Mouse (Mus musculus) embryonic facial prominence, embryonic 13.5 days (tissue): ENCODE measurements around the gene Nrn1l. TPM values are rescaled to one million over a fixed set of nuclear protein-coding genes. Genes with fewer than 3 reads are reported as not detected.

Experiments
- ATAC-seq: fragments of 200-750 bp; cut with Nextera tagmentation; 2 replicates; pipeline ENCODE4 v1.8.0; 2017; ENCODE audit warnings: low read depth; ENCODE audit not compliant: insufficient number of reproducible peaks, insufficient read depth, low FRiP score, low TSS enrichment
- H3K27ac ChIP-seq: fragments of 300-500 bp; sonication (generic); 2 replicates; pipeline ENCODE4 v1.5.1; 2015; ENCODE audit warnings: moderate library complexity, mild to moderate bottlenecking, inconsistent platforms
- H3K27me3 ChIP-seq: fragments of 300-500 bp; sonication (generic); 2 replicates; pipeline ENCODE4 v1.6.1; 2015; ENCODE audit warnings: mild to moderate bottlenecking, inconsistent platforms
- H3K36me3 ChIP-seq: fragments of 300-500 bp; sonication (generic); 2 replicates; pipeline ENCODE4 v1.6.1; 2015; ENCODE audit warnings: mild to moderate bottlenecking, inconsistent platforms
- H3K4me1 ChIP-seq: fragments of 300-500 bp; sonication (generic); 2 replicates; pipeline ENCODE4 v1.6.1; 2015; ENCODE audit warnings: inconsistent platforms
- H3K4me2 ChIP-seq: fragments of 300-500 bp; sonication (generic); 2 replicates; pipeline ENCODE4 v1.6.1; 2015; ENCODE audit warnings: moderate library complexity, mild to moderate bottlenecking, inconsistent platforms
- H3K4me3 ChIP-seq: fragments of 300-500 bp; sonication (generic); 2 replicates; pipeline ENCODE4 v1.5.1; 2015; ENCODE audit warnings: mild to moderate bottlenecking, inconsistent platforms
- H3K9ac ChIP-seq: fragments of 300-500 bp; sonication (generic); 2 replicates; pipeline ENCODE4 v1.6.1; 2015; ENCODE audit warnings: mild to moderate bottlenecking, inconsistent platforms
- H3K9me3 ChIP-seq: fragments of 300-500 bp; sonication (generic); 2 replicates; pipeline ENCODE4 v1.6.1; 2016; ENCODE audit warnings: inconsistent platforms
- WGBS: fragments of 180-500 bp; shearing (Covaris S2); methylation state at CpG from one replicate; pipeline ENCODE4 v1.1.7; 2015; ENCODE audit warnings: mixed read lengths; 5-methylcytosine and 5-hydroxymethylcytosine counted together
- polyA plus RNA-seq: library from polyadenylated mRNA; unstranded; fragments of >200 nt; fragmentation: Nextera tagmentation; extraction: Ambion mirVana; gene quantifications from 2 replicates; pipeline ENCODE4 v1.2.1, GENCODE M21; 2015

Nrn1l gene
- polyA plus RNA-seq, 1 experiment from 2014 or later: 0.51 TPM

- Histone ChIP-seq H3K4me1 (peaks cover 6% of the 10 kb centered on the region), H3K4me3 (no peak overlapping the region), H3K9ac (no peak overlapping the region), H3K27me3 (no peaks in the 10 kb centered on the region), H3K36me3 (peaks cover 68% of the 10 kb centered on the region), H3K4me2 (no peak overlapping the region), H3K9me3 (no peaks in the 10 kb centered on the region), H3K27ac (no peak overlapping the region)
- no peak for ATAC-seq
- 89% methylated on average over 6 of the region's 6 CpGs for WGBS
These were observed 935 bp upstream of the Nrn1l start for GRCm38 (mm10) chr8:105892432-105892831.

GRCm38 (mm10) chr8:105897801-105898480, 4.6 kb downstream of the Nrn1l start:
- no peak for ATAC-seq
- 77% methylated on average over 9 of the region's 9 CpGs for WGBS
- no peaks in the 10 kb centered on the region for H3K27me3 ChIP-seq
- H3K27ac ChIP-seq: no peak overlapping the region
- H3K9ac ChIP-seq: no peak overlapping the region
- no peak overlapping the region for H3K4me2 ChIP-seq
- no peaks in the 10 kb centered on the region for H3K9me3 ChIP-seq
- H3K4me1 ChIP-seq: peaks cover 18% of the 10 kb centered on the region
- H3K36me3 ChIP-seq: peaks cover 14% of the 10 kb centered on the region
- H3K4me3 ChIP-seq: no peak overlapping the region

- Histone ChIP-seq H3K36me3 (peaks cover 2% of the 10 kb centered on the region; the same call in 1 of the 2 replicates), H3K4me2 (peak within 1 kb of the TSS; percentile 73), H3K9ac (peak within 1 kb of the TSS; percentile 99), H3K4me1 (peaks cover 12% of the 10 kb centered on the region), H3K27ac (peak within 1 kb of the TSS; percentile 91), H3K4me3 (peak within 1 kb of the TSS; percentile 94), H3K9me3 (no peaks in the 10 kb centered on the region), H3K27me3 (no peaks in the 10 kb centered on the region)
- under 1% methylated on average over 67 of the region's 68 CpGs for WGBS
- peak; percentile 90 for ATAC-seq
These were observed 7.0 kb downstream of the Nrn1l start, which contains the start of gene Pskh1 for GRCm38 (mm10) chr8:105900180-105900940. Gene Pskh1, plus strand, starts transcription at chr8:105900441.

GRCm38 (mm10) chr8:105900941-105901616, 7.7 kb downstream of the Nrn1l start:
- ATAC-seq: no peak
- Histone ChIP-seq H3K9ac (peak overlapping the region; percentile 99), H3K27me3 (no peaks in the 10 kb centered on the region), H3K27ac (peak overlapping the region; percentile 91), H3K4me2 (peak overlapping the region; percentile 73), H3K4me1 (peaks cover 12% of the 10 kb centered on the region), H3K4me3 (peak overlapping the region; percentile 94), H3K36me3 (no peaks in the 10 kb centered on the region), H3K9me3 (no peaks in the 10 kb centered on the region)
- 27% methylated on average over 16 of the region's 16 CpGs for WGBS

- Histone ChIP-seq H3K4me3 (no peak overlapping the region), H3K9me3 (no peaks in the 10 kb centered on the region), H3K27ac (no peak overlapping the region), H3K36me3 (peaks cover 50% of the 10 kb centered on the region), H3K4me1 (no peaks in the 10 kb centered on the region), H3K27me3 (no peaks in the 10 kb centered on the region), H3K4me2 (no peak overlapping the region), H3K9ac (no peak overlapping the region)
- no peak for ATAC-seq
- WGBS: 95% methylated on average over 3 of the region's 3 CpGs
These were observed 26.0 kb downstream of the Nrn1l start for GRCm38 (mm10) chr8:105919390-105919789.

- no peak overlapping the region for H3K27ac ChIP-seq
- no peaks in the 10 kb centered on the region for H3K4me1 ChIP-seq
- H3K9ac ChIP-seq: no peak overlapping the region
- no peaks in the 10 kb centered on the region for H3K9me3 ChIP-seq
- H3K36me3 ChIP-seq: peaks cover 25% of the 10 kb centered on the region
- WGBS: 74% methylated on average over 3 of the region's 3 CpGs
- no peak overlapping the region for H3K4me3 ChIP-seq
- H3K27me3 ChIP-seq: no peaks in the 10 kb centered on the region
- no peak overlapping the region for H3K4me2 ChIP-seq
- no peak for ATAC-seq
These were observed 31.8 kb downstream of the Nrn1l start for GRCm38 (mm10) chr8:105925123-105925522.

- no peak for ATAC-seq
- Histone ChIP-seq H3K27me3 (no peaks in the 10 kb centered on the region), H3K4me3 (no peak overlapping the region), H3K4me1 (no peaks in the 10 kb centered on the region; the same call in 1 of the 2 replicates), H3K9ac (peak overlapping the region; percentile 46; the same call in 1 of the 2 replicates), H3K4me2 (no peak overlapping the region), H3K9me3 (no peaks in the 10 kb centered on the region), H3K36me3 (peaks cover 49% of the 10 kb centered on the region), H3K27ac (no peak overlapping the region)
- 22% methylated on average over 8 of the region's 8 CpGs for WGBS
These were observed 37.2 kb downstream of the Nrn1l start for GRCm38 (mm10) chr8:105930602-105931001.

- peaks cover 49% of the 10 kb centered on the region for H3K36me3 ChIP-seq
These were observed 37.9 kb downstream of the Nrn1l start for GRCm38 (mm10) chr8:105931271-105931670.

GRCm38 (mm10) chr8:105932525-105932924, 39.2 kb downstream of the Nrn1l start:
- Histone ChIP-seq H3K27ac (no peak overlapping the region), H3K9me3 (no peaks in the 10 kb centered on the region), H3K9ac (no peak overlapping the region), H3K4me2 (no peak overlapping the region), H3K36me3 (peaks cover 49% of the 10 kb centered on the region), H3K4me1 (peaks cover 12% of the 10 kb centered on the region), H3K4me3 (no peak overlapping the region), H3K27me3 (no peaks in the 10 kb centered on the region)
- no peak for ATAC-seq
- 90% methylated on average over 11 of the region's 11 CpGs for WGBS

More at GRCm38 (mm10) chr8:105931271-105931670, 37.9 kb downstream of the Nrn1l start:
- WGBS: 90% methylated on average over 3 of the region's 3 CpGs
- Histone ChIP-seq H3K4me3 (no peak overlapping the region), H3K4me2 (no peak overlapping the region), H3K27ac (no peak overlapping the region), H3K27me3 (no peaks in the 10 kb centered on the region), H3K9me3 (no peaks in the 10 kb centered on the region), H3K9ac (no peak overlapping the region), H3K4me1 (peaks cover 6% of the 10 kb centered on the region)
- 0 out of 2 replicates have a peak, but pooled peaks have one; percentile 18 for ATAC-seq

- Histone ChIP-seq H3K4me2 (no peak within 1 kb of the TSS), H3K9me3 (no peaks in the 10 kb centered on the region), H3K9ac (no peak within 1 kb of the TSS), H3K4me1 (peaks cover 20% of the 10 kb centered on the region), H3K36me3 (peaks cover 49% of the 10 kb centered on the region), H3K27me3 (no peaks in the 10 kb centered on the region), H3K27ac (no peak within 1 kb of the TSS), H3K4me3 (no peak within 1 kb of the TSS)
- 91% methylated on average over 2 of the region's 2 CpGs for WGBS
- no peak for ATAC-seq
These were observed 40.4 kb downstream of the Nrn1l start, which contains the start of gene Ctrl for GRCm38 (mm10) chr8:105933762-105934161. Gene Ctrl, minus strand, starts transcription at chr8:105933862.

- Histone ChIP-seq H3K4me3 (no peak overlapping the region), H3K27ac (no peak overlapping the region), H3K4me2 (no peak overlapping the region)
These were observed 41.7 kb downstream of the Nrn1l start for GRCm38 (mm10) chr8:105935105-105935504.

More at GRCm38 (mm10) chr8:105935105-105935504, 41.7 kb downstream of the Nrn1l start:
- Histone ChIP-seq H3K27me3 (no peaks in the 10 kb centered on the region), H3K9ac (no peak overlapping the region), H3K4me1 (peaks cover 20% of the 10 kb centered on the region), H3K9me3 (no peaks in the 10 kb centered on the region), H3K36me3 (peaks cover 44% of the 10 kb centered on the region)
- ATAC-seq: no peak
- 77% methylated on average over 6 of the region's 6 CpGs for WGBS
